Mouse (Mus musculus) naive thymus-derived CD4-positive, alpha-beta T cell, adult 2 months (primary cell): ENCODE data around the gene Zfp12.

Experiments used
- DNase-seq: peaks from one replicate; pipeline ENCODE4 v3.0.0-alpha.2; 2011; ENCODE audit warnings: low read depth

Zfp12 gene

GRCm38 (mm10) chr5:143266794-143267193 lies 31.8 kb downstream of the Zfp12 start:
- no peak for DNase-seq

DNA sequence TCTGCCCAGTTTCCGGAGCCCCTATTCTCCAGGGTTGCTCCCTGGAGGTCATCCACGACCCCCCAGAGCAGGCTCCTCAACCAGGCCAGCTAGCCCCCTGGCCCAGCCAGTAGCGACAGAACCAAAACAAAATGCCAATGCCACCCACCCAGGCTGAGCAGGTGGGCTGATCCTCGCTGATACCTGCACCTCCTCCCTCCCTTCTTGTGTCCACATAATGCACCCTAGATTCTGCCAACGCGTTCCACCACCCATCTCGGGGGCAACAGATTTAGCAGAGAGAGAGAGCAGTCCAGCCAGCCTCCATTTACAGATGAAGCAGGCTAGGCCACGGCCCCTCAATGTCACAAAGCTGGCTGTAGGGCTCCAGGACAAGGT lies 34.0 kb downstream of the Zfp12 start:
- DNase-seq, result no peak

- peak; percentile 44 for DNase-seq
Observed at GRCm38 (mm10) chr5:143269363-143270150, 34.6 kb downstream of the Zfp12 start, which contains the start of gene Zfp316. Zfp316 (minus strand) TSS chr5:143270022.

- no peak for DNase-seq
Observed at GRCm38 (mm10) chr5:143270151-143270519, 35.2 kb downstream of the Zfp12 start.

DNA sequence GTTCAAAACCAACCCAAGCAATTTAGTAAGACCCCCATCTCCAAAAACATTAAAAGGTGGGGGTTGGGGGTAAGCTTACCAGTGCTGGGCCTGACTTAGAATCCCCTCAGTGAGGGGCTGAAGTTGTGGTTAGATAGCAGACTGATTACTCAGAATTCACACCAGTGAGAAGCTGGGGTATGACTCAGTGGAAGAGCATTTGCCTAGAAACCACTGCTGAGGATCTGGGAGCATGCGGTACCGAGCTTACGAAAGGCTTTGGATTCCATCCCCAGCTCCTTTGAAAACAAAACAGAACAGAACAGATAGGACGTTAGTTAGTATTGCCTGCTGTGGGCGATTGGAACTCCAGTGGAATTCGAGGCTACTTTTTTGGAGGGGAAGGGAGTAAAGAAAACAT lies 36.7 kb downstream of the Zfp12 start:
- no peak for DNase-seq

DNA sequence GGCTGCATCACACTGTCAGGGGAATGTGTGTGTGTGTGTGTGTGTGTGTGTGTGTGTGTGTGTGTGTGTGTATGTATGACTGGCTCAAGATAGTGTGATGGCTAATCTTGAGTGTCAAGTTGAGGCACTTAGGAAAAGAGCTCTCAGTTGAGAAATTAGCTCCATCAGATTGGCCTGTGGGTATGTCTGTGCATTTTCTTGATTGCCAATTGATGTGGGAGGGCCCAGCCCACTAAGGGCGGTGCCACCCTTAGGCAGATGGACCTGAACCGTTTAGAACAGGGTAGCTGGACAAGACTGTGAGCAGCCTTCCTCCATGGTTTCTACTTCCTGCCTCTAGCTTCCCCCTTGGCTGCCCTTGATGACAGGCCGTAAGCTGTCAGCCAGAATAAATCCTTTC lies 37.1 kb downstream of the Zfp12 start:
- no peak for DNase-seq

DNA sequence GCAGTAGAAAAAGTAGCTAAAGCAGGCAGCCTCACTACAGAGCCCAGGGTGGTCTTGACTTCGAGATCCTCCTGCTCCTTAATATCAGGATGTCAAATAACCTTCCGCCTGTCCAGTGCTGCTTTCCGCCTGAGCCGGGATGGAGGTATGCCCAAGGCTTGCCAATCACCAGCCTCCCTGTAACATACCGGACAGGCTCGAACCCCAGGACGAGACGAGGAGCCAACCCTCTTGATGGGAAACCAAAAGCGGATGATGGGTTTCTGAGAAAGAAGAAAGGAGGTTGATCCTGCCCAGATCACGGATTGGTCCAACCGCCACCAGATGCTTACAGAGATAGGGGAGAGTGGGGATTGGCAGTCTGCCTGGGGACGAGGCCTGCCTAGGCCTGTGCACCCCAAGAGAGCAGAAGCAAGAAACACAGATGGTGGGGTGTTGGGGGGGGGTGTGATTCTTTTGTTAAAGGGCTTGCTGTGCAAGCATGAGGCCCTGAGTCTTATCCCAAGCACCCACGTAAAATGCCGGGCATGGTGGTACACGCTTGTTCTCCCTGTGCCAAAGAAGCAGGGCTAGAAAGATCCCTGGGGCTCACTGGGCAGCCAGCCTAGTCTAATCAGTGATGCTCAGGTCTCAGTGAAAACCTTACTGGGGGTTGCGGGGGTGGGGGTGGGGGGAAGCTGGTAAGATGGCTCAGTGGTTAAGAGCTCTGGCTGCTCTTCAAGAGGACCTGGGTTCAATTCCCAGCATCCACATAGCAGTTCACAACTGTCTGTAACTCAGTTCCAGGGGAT lies 37.8 kb downstream of the Zfp12 start:
- DNase-seq, result no peak

GRCm38 (mm10) chr5:143275761-143276160 lies 40.8 kb downstream of the Zfp12 start:
- no peak for DNase-seq

GRCm38 (mm10) chr5:143279247-143279646 lies 44.3 kb downstream of the Zfp12 start:
- DNase-seq, result no peak

- DNase-seq, result no peak
Observed at GRCm38 (mm10) chr5:143284762-143285161, 49.8 kb downstream of the Zfp12 start.

GRCm38 (mm10) chr5:143287774-143288328 lies 52.9 kb downstream of the Zfp12 start:
- DNase-seq, result no peak

- no peak for DNase-seq
Observed at GRCm38 (mm10) chr5:143288378-143288911, 53.5 kb downstream of the Zfp12 start.

DNA sequence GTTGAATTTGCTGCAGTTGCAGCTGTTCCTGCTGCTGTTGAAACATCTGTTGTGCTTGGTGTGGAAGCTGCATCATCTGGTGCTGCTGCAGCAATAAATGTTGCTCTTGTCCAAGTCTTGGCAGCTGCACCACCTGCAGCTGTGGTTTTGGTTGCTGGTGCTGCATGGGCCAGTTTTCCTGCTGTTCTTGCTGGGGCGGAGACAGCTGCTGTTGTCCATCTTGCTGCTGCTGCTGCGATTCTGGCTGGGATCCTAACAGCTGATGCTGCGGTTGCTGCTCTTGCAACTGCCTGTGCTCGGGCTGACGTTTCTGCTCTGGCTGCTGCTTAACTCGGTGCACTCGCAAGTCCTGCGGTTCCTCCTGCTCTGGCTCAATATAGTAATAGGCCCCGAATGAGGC lies 54.3 kb downstream of the Zfp12 start:
- DNase-seq, result no peak

- no peak for DNase-seq
Observed at GRCm38 (mm10) chr5:143292879-143293278, 57.9 kb downstream of the Zfp12 start.

DNA sequence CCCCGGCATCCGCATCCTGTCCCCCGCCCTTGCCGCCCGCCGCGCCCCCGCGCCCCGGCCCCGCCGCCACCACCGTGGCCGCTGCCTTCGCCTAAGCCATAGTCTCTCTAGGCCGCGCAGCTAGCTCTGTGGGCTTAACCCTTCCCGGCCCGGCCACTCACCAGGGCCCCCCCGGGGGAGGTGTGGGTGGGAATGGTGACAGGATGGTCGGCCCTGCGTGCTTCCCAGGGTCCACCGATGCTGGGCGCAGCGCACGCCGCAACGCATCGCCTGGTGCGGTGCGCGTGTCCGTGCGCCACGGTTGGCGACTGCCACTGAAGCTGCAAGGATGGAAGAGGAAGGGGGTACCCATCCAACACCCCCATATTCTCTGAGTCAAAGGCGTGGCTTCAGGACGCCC lies 58.4 kb downstream of the Zfp12 start, which contains the start of gene Zfp853:
TSS of gene Zfp853 (minus strand) at position 220 of the 400 bp plus-strand sequence.
- no peak for DNase-seq

DNA sequence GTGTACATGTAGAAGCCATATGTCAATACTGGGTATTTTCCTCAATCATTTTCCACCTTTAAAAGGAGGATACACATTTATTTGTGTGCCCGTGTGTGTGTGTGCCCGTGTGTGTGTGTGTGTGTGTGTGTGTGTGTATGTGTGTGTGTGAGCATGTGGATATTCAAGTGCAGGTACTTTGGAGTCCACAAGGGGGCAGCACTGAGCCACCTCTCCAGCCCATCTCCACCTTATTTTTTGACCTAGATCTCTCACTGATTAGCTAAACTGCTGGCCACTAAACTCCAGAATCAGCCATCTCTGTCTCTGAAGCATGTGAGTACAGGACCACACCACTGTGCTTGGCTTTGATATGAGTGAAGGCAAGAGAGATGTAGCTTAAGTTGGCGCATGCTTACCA lies 59.9 kb downstream of the Zfp12 start:
- DNase-seq, result no peak

GRCm38 (mm10) chr5:143295330-143295729 lies 60.4 kb downstream of the Zfp12 start:
- no peak for DNase-seq

DNA sequence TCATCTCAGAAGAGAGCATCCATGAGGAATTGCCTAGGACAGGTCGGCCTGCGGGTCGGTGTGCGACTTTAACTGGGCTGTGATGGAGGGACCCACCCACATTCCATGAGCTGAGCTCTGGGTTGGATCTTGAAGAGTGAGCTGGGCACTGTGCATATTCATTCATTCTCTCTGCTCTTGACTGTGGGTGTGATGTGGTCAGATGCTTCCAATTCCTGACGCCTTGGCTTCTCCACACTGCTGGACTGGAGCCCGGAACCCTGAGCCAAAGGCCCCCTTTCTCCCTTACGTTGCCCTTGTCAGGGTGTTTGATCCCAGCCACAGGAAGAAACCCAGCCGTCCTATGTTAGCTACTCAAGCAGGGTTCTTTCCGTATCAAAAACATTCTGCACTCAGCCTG lies 63.0 kb downstream of the Zfp12 start:
- DNase-seq, result no peak

DNA sequence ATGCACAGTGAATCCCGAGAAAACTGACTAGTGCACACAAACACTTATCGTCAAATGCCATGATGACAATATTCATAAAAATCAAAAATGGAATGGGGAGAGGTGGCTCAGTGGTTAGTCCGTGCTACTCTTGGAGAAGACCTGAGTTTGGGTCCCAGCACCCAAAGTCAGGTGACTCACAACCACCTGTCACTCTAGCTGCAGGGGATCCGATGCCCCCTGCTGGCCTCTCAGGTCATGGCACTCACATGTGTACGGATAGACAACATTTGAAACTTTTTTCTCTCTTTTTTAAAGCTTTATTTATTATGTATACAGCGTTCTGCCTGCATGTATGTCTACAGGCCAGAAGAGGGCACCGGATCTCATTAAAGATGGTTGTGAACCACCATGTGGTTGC lies 63.4 kb downstream of the Zfp12 start:
- no peak for DNase-seq
